Mouse (Mus musculus) heart, adult 2 months (tissue): ENCODE measurements around the gene Rps13. TPM values are rescaled to one million over a fixed set of nuclear protein-coding genes. Genes with fewer than 3 reads are reported as not detected.

ENCODE experiments used
- DNase-seq, 2 experiments: peaks; one replicate each; pipeline ENCODE4 v3.0.0; 2021
- H3K27ac ChIP-seq: fragments of 200-600 bp; 2 replicates; pipeline ENCODE4 v1.8.1; 2022
- H3K27me3 ChIP-seq: fragments of 200-500 bp; 2 replicates; pipeline ENCODE4 v1.6.1; 2012; ENCODE audit warnings: mild to moderate bottlenecking, low read length, inconsistent platforms, mixed read lengths; ENCODE audit not compliant: control insufficient read depth, insufficient read depth
- H3K36me3 ChIP-seq: fragments of 200-500 bp; 2 replicates; pipeline ENCODE4 v1.6.1; 2012; ENCODE audit warnings: low read length, inconsistent platforms; ENCODE audit not compliant: control insufficient read depth, insufficient read depth
- H3K4me1 ChIP-seq: fragments of 200-500 bp; 2 replicates; pipeline ENCODE4 v1.6.1; 2011; ENCODE audit warnings: low read length; ENCODE audit not compliant: control insufficient read depth, insufficient read depth
- H3K4me3 ChIP-seq: fragments of 200-600 bp; 2 replicates; pipeline ENCODE4 v1.8.1; 2022
- H3K79me2 ChIP-seq: fragments of 200-500 bp; replicated peaks from 2 replicates; pipeline ENCODE4 v1.6.1; 2012; ENCODE audit warnings: mild to moderate bottlenecking, inconsistent platforms, low read length, moderate library complexity, mixed read lengths; ENCODE audit not compliant: control insufficient read depth, insufficient read depth
- H3K9ac ChIP-seq: fragments of 200-500 bp; 2 replicates; pipeline ENCODE4 v1.6.1; 2012; ENCODE audit warnings: low read depth, mild to moderate bottlenecking, control low read depth, inconsistent platforms, low read length, mixed read lengths
- CTCF ChIP-seq: fragments of 200-600 bp; IDR thresholded peaks from 2 replicates; pipeline ENCODE4 v1.8.1; 2022; ENCODE audit warnings: antibody characterized with exemption, mild to moderate bottlenecking, moderate library complexity
- EP300 ChIP-seq: fragments of 200-500 bp; IDR thresholded peaks from 2 replicates; pipeline ENCODE4 v1.6.1; 2011; ENCODE audit warnings: low read depth, low read length, control low read depth; ENCODE audit not compliant: insufficient read depth
- POLR2A ChIP-seq: fragments of 200-500 bp; IDR thresholded peaks from 2 replicates; pipeline ENCODE4 v1.6.1; 2011; ENCODE audit warnings: mild to moderate bottlenecking, low read depth, low read length, control low read depth; ENCODE audit not compliant: insufficient read depth
- WGBS: fragments of 180-500 bp; shearing (Covaris S2); methylation state at CpG from one replicate; pipeline ENCODE4 v1.1.7; 2018; 5-methylcytosine and 5-hydroxymethylcytosine counted together
- intact Hi-C: fragments of 180-260 bp; cut with DNase I; formaldehyde crosslinking; loops from one replicate; pipeline ENCODE4 v1.15.1; 2025
- polyA plus RNA-seq: library from polyadenylated mRNA; depleted of rRNA; stranded (reverse); fragments of >200 nt; gene quantifications from 2 replicates; pipeline ENCODE4 v1.2.3, GENCODE M21; 2012
- total RNA-seq, 2 experiments: library from RNA; stranded (reverse); gene quantifications; 2 replicates each; pipeline ENCODE4 v1.2.3; 2021

Gene Rps13
- total and polyA plus RNA-seq, 3 experiments: 146 to 384 (median 328) TPM

DNA sequence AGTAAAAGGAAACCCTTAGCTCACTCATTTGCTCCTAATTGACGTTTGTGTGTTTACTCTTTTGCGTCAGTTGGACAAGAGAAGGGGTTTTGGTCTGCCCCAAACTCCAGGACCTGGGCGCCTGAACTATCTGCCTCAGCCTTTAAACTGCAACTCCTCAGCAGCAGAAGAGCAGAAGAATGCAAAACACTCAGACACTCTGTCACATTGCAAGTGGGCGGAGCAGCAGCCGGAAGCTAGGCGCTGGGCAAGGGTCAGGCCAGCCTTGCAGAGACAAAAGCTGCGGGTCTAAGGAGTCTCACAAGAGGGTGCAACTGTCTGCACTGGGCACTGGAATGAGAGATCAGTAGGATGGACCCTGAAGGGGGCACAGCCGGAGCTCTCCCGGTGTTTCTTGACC is 24.5 kb downstream of the Rps13 start:
- intact Hi-C loops: no loop called here
- H3K79me2 ChIP-seq: no peaks in the 10 kb centered on the region
- H3K27ac ChIP-seq: no peak overlapping the region
- TF ChIP-seq EP300 (no peak), CTCF (no peak), POLR2A (no peak)
- H3K27me3 ChIP-seq: peaks cover 5% of the 10 kb centered on the region; the same call in 1 of the 2 replicates
- H3K4me1 ChIP-seq: peaks cover 2% of the 10 kb centered on the region
- 32% methylated on average over 9 of the region's 9 CpGs for WGBS
- no peak overlapping the region for H3K9ac ChIP-seq
- no peak overlapping the region for H3K4me3 ChIP-seq
- DNase-seq: no peak
- H3K36me3 ChIP-seq: no peaks in the 10 kb centered on the region

DNA sequence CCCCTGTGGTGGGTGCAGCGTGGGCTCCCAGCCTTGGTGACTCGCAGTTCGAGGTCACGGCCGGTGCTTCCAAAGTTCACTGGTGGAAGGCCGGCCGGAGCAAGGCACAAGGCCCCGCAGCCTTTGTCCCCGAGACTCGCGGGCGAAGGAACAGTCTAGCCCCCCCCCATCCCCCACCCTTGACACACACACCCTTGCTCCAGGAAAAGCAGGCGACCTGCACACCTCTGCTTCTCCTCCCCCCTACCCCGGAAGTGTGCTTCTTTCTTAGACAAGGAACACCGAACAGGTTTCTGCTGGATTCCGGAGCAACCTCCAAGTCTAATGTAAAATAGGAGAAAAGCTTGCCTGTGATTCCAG is 25.4 kb downstream of the Rps13 start:
- TF ChIP-seq CTCF (no peak), POLR2A (no peak), EP300 (no peak)
- intact Hi-C loops: no loop called here
- Histone ChIP-seq H3K27me3 (peaks cover 5% of the 10 kb centered on the region; the same call in 1 of the 2 replicates), H3K4me3 (peak overlapping the region; percentile 67), H3K27ac (no peak overlapping the region), H3K9ac (no peak overlapping the region; the same call in 1 of the 2 replicates), H3K79me2 (no peaks in the 10 kb centered on the region), H3K4me1 (peaks cover 2% of the 10 kb centered on the region), H3K36me3 (no peaks in the 10 kb centered on the region)
- no peak for DNase-seq
- 15% methylated on average over 16 of the region's 16 CpGs for WGBS

DNA sequence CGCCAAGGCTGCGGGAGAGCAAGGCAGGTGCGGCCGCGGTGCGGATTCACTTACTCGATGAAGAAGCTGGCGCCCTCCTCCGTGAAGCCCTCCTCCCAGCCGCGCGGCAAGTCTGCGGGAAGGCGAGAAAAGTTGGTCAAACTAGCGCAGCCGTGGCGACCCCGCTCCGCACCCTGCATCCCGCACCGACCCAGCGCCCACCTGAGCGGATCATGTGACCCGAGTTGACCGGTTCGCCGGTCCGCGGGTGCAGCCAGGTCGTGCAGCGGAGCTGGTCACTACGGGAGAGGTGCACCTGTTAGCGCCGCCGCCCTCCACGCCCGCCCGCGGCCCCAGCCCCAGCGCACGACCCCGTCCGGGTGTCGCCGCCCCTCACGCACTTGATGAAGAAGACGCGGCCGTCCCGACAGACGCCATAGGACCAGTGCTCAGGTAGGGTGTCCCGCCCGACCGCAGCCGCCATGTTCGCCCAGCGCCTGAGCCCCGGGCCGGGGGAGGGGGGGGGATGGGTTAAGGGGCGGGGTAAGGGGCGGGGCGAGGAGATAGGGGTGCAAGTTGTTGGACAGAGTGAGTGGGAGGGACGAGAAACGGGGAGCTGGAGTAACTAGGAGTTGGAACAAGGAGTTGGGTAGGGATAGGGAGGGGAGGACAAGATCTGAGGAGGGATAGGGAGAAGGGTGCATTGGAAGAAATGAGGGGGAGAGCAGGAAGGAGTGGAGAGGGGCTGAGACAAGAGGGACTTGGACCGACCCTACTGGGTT is 25.9 kb downstream of the Rps13 start, which contains the start of gene Plekha7:
Plekha7 (minus strand) TSS at position 506 of the 761 bp plus-strand sequence.
- H3K79me2 ChIP-seq: no peaks in the 10 kb centered on the region
- 2% methylated on average over 65 of the region's 65 CpGs for WGBS
- peak within 1 kb of the TSS; percentile 67 for H3K4me3 ChIP-seq
- peak; percentile 44 to 45 for DNase-seq
- intact Hi-C loops: no loop called here
- H3K27ac ChIP-seq: no peak within 1 kb of the TSS
- H3K4me1 ChIP-seq: peaks cover 2% of the 10 kb centered on the region
- no peak for TF ChIP-seq CTCF
- no peak for TF ChIP-seq POLR2A
- TF ChIP-seq EP300: no peak
- no peaks in the 10 kb centered on the region for H3K36me3 ChIP-seq
- H3K9ac ChIP-seq: peak within 1 kb of the TSS; percentile 47
- peaks cover 5% of the 10 kb centered on the region; the same call in 1 of the 2 replicates for H3K27me3 ChIP-seq

DNA sequence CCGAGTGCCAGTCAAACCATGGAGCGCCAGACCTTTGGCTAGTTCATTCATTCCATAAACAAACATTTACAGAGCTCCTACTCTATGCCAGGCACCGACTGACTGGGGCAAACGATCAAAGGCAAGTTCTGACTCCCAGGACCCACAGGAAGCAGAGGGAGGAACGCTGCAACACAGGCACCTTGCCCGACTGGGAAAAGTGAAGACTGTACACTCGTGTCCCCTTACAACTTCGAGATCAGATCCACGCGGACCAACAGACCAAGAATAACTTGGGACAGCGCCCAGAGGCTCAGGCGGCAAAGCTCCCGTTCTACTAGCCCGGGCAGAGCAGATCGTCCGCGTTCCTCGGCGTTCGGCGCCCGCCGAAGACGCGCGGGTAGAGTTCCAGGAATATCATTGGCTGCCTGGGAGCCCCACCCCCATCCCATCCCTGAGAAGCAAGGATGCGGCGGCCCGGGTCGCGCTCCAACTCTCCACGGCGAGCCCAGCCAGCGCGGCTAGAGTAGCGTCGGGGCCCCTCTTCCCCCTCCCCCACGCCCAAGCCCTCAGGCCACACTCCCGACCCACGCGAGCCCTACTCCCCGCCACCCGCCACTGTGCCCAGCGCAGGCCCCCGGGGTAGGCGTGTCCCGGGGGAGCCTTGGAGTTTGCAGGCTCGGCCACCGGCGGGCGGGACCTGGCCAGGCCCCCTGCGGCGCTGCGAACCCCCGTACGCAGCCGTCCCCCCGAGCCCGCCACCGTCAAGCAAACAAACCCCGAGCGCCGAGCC is 26.7 kb downstream of the Rps13 start:
- no peaks in the 10 kb centered on the region for H3K36me3 ChIP-seq
- H3K4me3 ChIP-seq: peak overlapping the region; percentile 67
- H3K27ac ChIP-seq: no peak overlapping the region
- peaks cover 2% of the 10 kb centered on the region for H3K4me1 ChIP-seq
- no peak for TF ChIP-seq POLR2A
- TF ChIP-seq EP300: no peak
- TF ChIP-seq CTCF: no peak
- peak; percentile 73 for DNase-seq
- WGBS: under 1% methylated on average over 61 of the region's 63 CpGs
- H3K79me2 ChIP-seq: no peaks in the 10 kb centered on the region
- peaks cover 5% of the 10 kb centered on the region; the same call in 1 of the 2 replicates for H3K27me3 ChIP-seq
- intact Hi-C loops: no loop called here
- H3K9ac ChIP-seq: peak overlapping the region; percentile 47

DNA sequence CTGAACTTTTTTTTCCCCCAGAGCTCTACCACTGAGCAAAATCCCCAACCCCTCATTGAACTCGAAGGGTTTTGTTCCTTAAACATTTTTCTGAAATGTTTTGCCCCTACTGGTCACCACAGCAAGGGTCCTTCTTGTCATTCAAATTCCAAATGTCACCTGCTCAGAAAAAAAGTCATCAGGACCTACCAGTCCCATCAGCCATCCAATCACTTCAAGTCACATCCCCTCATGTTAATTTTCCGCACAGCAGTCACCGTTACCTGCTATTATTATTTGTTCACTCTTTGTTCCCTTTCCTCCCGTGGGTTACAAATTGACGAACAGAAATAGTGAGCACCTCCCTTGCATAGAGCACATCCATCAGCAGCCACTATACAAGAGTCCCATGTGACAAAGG is 27.4 kb downstream of the Rps13 start:
- Histone ChIP-seq H3K27me3 (peaks cover 5% of the 10 kb centered on the region; the same call in 1 of the 2 replicates), H3K9ac (no peak overlapping the region), H3K4me3 (no peak overlapping the region), H3K79me2 (no peaks in the 10 kb centered on the region), H3K36me3 (no peaks in the 10 kb centered on the region), H3K4me1 (peaks cover 2% of the 10 kb centered on the region), H3K27ac (no peak overlapping the region)
- TF ChIP-seq POLR2A (no peak), CTCF (no peak)
- no peak for DNase-seq
- 17% methylated on average over 5 of the region's 5 CpGs for WGBS
- intact Hi-C loops: no loop called here
